Mouse (Mus musculus) spleen, postnatal 4 days (tissue): ENCODE data around the gene Gm20422.

Source experiments
- DNase-seq, 2 experiments: peaks; one replicate each; pipeline ENCODE4 v3.0.0; 2022; ENCODE audit warnings: low spot score in 2 of 2

Gm20422 gene

DNA sequence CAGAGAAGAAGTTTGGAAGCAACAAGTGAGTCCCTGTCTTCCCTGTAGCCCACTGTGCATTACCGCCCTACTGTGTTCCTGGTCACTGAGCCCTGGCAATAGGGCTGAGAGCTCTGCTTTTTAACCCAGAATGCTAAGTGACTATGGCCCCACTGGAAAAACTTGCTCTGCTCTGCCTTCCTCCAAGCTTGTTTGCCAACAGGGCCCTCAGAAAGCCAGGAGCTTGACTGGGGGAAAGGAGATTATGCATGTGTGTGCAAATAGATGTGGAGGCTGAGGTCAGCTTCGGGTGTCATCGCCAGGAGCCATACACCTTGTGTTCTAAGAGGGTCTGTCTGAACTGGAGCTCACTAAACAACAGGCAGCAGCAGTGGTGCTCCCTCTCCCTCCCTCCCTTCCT lies 19.4 kb upstream of the Gm20422 start:
- DNase-seq, result peak; percentile 9 to 45

- DNase-seq, result peak; percentile 9 to 54
Measured at GRCm38 (mm10) chr8:69793666-69794065, 19.0 kb upstream of the Gm20422 start.

DNA sequence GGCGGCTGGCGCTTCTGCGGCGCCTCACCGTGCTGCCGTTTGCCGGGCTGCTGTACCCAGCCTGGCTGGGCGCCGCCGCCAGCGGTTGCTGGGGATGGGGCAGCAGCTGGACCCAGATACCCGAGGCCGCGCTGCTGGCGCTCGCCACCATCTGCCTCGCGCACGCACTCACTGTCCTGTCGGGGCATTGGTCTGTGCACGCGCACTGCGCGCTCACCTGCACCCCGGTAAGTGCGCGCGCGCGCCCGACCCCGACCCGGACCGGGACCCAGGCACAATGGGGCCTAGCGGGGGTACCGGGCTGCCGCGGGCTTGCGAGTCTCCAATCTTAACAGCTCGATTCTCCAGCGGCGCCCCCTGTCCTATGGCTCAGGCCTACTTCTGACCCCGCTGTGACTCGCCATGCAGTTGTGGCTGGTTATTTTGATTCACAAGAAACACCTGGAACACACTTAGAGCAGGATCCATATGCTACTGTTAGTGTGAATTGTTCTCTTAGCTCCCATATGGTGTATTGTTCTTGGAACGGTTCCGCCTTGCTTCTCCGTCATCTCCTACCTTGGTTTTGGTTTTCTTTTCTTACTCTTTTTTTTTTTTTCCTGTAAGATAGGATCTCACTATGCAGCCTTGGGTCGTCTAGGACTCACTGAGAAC lies 16.9 kb upstream of the Gm20422 start:
- DNase-seq, result peak; percentile 47 to 80

GRCm38 (mm10) chr8:69790773-69791367 lies 16.2 kb upstream of the Gm20422 start, which contains the start of the genes Atp13a1 and Zfp866:
Gene Atp13a1, plus strand, starts transcription at chr8:69791163.
Gene Zfp866, minus strand, starts transcription at chr8:69791178.
- peak; percentile 88 to 94 for DNase-seq

DNA sequence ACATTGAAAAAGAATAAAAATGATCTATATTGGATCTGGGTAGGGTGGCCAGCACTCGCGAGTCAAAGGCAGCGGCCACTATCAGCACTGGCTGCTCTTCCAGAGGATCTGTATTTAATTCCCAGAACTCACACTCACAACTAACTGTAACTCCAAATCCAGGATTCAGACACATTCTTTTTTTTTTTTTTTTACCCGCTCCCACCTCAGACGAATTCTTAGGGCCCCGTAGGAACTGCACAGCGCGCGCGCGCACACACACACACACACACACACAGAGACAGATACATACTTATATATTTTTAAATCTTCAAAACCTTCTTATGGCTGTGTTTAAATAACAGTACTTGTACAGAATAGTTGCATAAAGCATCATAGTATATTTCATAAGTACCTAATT lies 15.7 kb upstream of the Gm20422 start:
- DNase-seq, result peak; percentile 11 to 60

GRCm38 (mm10) chr8:69789731-69790130 lies 15.0 kb upstream of the Gm20422 start:
- peak; percentile 12 to 52 for DNase-seq

GRCm38 (mm10) chr8:69789105-69789504 lies 14.4 kb upstream of the Gm20422 start:
- peak; percentile 13 to 58 for DNase-seq

GRCm38 (mm10) chr8:69777111-69777510 lies 2.4 kb upstream of the Gm20422 start:
- DNase-seq, result peak in 1 of 2 experiments; percentile 12

DNA sequence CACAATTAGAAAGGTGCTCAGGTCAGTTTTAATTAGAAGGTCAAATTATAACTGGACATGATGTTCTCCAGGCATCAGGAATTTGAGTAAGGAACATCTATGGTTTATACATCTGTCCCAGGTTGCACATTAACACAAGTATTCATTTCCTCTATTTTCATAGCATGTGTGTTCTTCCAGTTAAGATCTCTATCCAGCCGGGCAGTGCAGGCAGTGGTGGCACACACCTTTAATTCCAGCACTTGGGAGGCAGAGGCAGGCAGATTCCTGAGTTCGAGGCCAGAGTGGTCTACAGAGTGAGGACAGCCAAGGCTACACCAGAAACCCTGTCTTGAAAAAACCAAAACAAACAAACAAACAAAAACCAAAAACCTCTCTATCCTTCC lies 456 bp upstream of the Gm20422 start:
- peak; percentile 10 to 57 for DNase-seq

DNA sequence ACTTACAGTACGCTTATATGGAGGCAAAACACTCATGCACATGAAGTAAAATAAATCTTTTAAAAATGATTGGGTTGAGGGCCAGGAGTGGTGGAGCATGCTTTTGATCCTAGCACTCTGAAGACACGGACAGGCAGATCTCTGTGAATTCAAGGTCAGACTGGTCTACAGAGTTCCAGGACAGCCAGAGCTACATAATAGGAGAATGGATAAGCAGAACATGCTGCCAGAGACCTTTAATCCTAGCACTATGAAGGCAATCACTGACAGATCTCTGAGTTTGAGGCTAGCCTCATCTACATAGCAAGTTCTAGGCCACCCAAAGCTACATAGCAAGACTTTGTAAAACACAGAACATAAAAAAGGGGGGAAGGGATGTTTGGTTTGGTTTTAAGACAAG lies 2.6 kb downstream of the Gm20422 start:
- peak in 1 of 2 experiments; percentile 37 for DNase-seq

DNA sequence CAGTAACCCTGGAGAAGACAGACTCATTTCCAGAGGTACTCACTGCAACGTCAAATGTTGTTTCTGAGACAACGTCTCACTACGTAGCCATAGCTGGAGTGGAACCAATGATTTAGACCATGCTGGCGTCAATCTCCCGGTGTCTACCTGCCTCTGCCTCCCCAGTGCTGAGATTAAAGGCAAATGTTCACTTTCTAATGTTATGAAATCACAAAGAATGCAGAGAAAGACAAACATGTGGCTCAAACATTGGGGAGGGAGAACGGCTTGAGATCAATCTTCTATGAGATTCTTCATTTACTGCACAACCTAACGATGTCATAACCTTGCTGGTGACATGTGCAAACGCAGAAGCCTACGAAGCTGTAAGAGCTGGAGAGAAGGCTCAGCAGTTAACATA lies 3.5 kb downstream of the Gm20422 start:
- peak in 1 of 2 experiments; percentile 42 for DNase-seq

- DNase-seq, result no peak
Measured at GRCm38 (mm10) chr8:69761814-69762445, 12.8 kb downstream of the Gm20422 start.

GRCm38 (mm10) chr8:69758316-69758715 lies 16.4 kb downstream of the Gm20422 start:
- DNase-seq, result no peak

- DNase-seq, result no peak
Measured at GRCm38 (mm10) chr8:69752437-69752836, 22.2 kb downstream of the Gm20422 start.

- DNase-seq, result peak; percentile 96 to 98
Measured at GRCm38 (mm10) chr8:69749544-69750454, 24.9 kb downstream of the Gm20422 start, which contains the start of gene Zfp963. Gene Zfp963, minus strand, starts transcription at chr8:69749970.

GRCm38 (mm10) chr8:69741231-69741630 lies 33.5 kb downstream of the Gm20422 start:
- no peak for DNase-seq

DNA sequence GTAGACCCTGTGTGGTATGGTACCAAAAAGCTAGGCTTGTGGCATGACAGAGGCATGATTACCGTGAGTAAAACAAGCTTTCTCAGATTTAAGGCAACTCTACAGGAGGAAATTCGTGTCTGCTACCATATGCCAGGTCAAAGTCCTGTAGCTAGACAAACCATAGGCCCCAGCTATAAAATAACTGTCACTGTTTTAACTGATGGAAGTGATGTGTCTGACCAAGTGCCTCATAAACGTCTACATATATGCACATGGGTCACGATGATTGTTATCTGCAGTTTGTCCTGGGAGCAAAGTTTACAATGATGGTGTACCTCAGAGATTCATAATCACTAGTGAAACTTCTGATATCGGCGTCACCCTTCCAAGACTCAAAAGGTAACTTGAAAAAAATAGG lies 33.9 kb downstream of the Gm20422 start:
- no peak for DNase-seq

DNA sequence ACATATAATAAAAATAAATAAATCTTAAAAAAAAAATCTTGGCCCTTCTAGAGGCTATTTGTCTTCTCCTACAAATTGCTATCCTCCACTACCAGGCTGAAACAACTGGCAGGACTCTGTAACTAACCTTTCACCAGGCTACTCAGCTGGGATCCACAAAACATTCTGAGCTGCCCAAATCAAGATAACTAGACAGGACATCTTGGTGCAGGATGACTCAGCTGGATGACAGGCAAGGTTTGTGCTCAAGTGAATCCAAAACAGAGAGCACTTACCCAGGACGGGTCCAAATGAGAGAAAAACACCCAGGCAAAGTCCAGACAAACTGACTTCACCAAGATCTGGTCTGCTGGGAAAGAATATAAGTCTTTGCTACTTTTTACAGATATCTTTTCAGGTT lies 39.2 kb downstream of the Gm20422 start:
- no peak for DNase-seq

- DNase-seq, result no peak
Measured at GRCm38 (mm10) chr8:69717232-69717580, 57.5 kb downstream of the Gm20422 start.

GRCm38 (mm10) chr8:69716403-69717231 lies 58.1 kb downstream of the Gm20422 start:
- peak; percentile 92 to 96 for DNase-seq

- DNase-seq, result peak in 1 of 2 experiments; percentile 51
Measured at GRCm38 (mm10) chr8:69715366-69715765, 59.3 kb downstream of the Gm20422 start.
